Mouse (Mus musculus): ENCODE results near the gene Sh3rf1. TPM values are rescaled to one million over a fixed set of nuclear protein-coding genes. Genes with fewer than 3 reads are reported as not detected.

Sh3rf1 gene
- polyA plus RNA-seq, 1 experiment from 2014 or later: 20.8 TPM

- ATAC-seq (ENCODE audit: low FRiP score): no peak
- Histone ChIP-seq H3K9me3 (replicated peaks) (no peaks in the 10 kb centered on the region), H3K27ac (replicated peaks) (no peak overlapping the region), H3K4me2 (no peak overlapping the region), H3K4me1 (no peaks in the 10 kb centered on the region), H3K4me3 (replicated peaks) (no peak overlapping the region), H3K27me3 (replicated peaks) (no peaks in the 10 kb centered on the region), H3K9ac (replicated peaks) (no peak overlapping the region), H3K36me3 (no peaks in the 10 kb centered on the region)
- 91% methylated on average over 5 of the region's 5 CpGs for WGBS
These were observed 20.4 kb upstream of the Sh3rf1 start for GRCm38 (mm10) chr8:61203035-61203826.

GRCm38 (mm10) chr8:61206876-61207275, 16.8 kb upstream of the Sh3rf1 start:
- Histone ChIP-seq H3K9ac (replicated peaks) (no peak overlapping the region), H3K27ac (replicated peaks) (no peak overlapping the region), H3K4me1 (no peaks in the 10 kb centered on the region), H3K36me3 (no peaks in the 10 kb centered on the region), H3K4me2 (no peak overlapping the region), H3K4me3 (replicated peaks) (no peak overlapping the region), H3K9me3 (replicated peaks) (no peaks in the 10 kb centered on the region), H3K27me3 (replicated peaks) (no peaks in the 10 kb centered on the region)
- no peak for ATAC-seq (ENCODE audit: low FRiP score)
- 86% methylated on average over 2 of the region's 2 CpGs for WGBS

- no peak overlapping the region for H3K27ac ChIP-seq (replicated peaks)
- WGBS: 50% methylated on average over 4 of the region's 4 CpGs
- no peak overlapping the region for H3K9ac ChIP-seq (replicated peaks)
- no peak for ATAC-seq (ENCODE audit: low FRiP score)
- no peaks in the 10 kb centered on the region for H3K27me3 ChIP-seq (replicated peaks)
- no peak overlapping the region for H3K4me3 ChIP-seq (replicated peaks)
- no peaks in the 10 kb centered on the region for H3K4me1 ChIP-seq
- H3K9me3 ChIP-seq (replicated peaks): no peaks in the 10 kb centered on the region
- H3K36me3 ChIP-seq: no peaks in the 10 kb centered on the region
- no peak overlapping the region for H3K4me2 ChIP-seq
These were observed 16.0 kb upstream of the Sh3rf1 start for GRCm38 (mm10) chr8:61207636-61208035.

GRCm38 (mm10) chr8:61208719-61209118, 15.0 kb upstream of the Sh3rf1 start:
- 86% methylated on average over 9 of the region's 9 CpGs for WGBS
- H3K4me3 ChIP-seq (replicated peaks): no peak overlapping the region
- no peak overlapping the region for H3K27ac ChIP-seq (replicated peaks)
- no peaks in the 10 kb centered on the region for H3K9me3 ChIP-seq (replicated peaks)
- no peak for ATAC-seq (ENCODE audit: low FRiP score)
- no peaks in the 10 kb centered on the region for H3K27me3 ChIP-seq (replicated peaks)
- no peaks in the 10 kb centered on the region for H3K36me3 ChIP-seq
- no peak overlapping the region for H3K9ac ChIP-seq (replicated peaks)
- H3K4me2 ChIP-seq: no peak overlapping the region
- H3K4me1 ChIP-seq: no peaks in the 10 kb centered on the region

GRCm38 (mm10) chr8:61210836-61211235, 12.8 kb upstream of the Sh3rf1 start:
- no peaks in the 10 kb centered on the region for H3K4me1 ChIP-seq
- ATAC-seq (ENCODE audit: low FRiP score): no peak
- H3K4me2 ChIP-seq: no peak overlapping the region
- H3K36me3 ChIP-seq: no peaks in the 10 kb centered on the region
- 85% methylated on average over 8 of the region's 8 CpGs for WGBS
- no peaks in the 10 kb centered on the region for H3K9me3 ChIP-seq (replicated peaks)
- no peak overlapping the region for H3K9ac ChIP-seq (replicated peaks)
- H3K27me3 ChIP-seq (replicated peaks): no peaks in the 10 kb centered on the region
- H3K27ac ChIP-seq (replicated peaks): no peak overlapping the region
- no peak overlapping the region for H3K4me3 ChIP-seq (replicated peaks)

- 44% methylated on average over 5 of the region's 5 CpGs for WGBS
- H3K4me3 ChIP-seq (replicated peaks): no peak overlapping the region
- ATAC-seq (ENCODE audit: low FRiP score): no peak
These were observed 8.4 kb upstream of the Sh3rf1 start for GRCm38 (mm10) chr8:61215081-61215819.

GRCm38 (mm10) chr8:61217017-61217416, 6.7 kb upstream of the Sh3rf1 start:
- Histone ChIP-seq H3K9ac (replicated peaks) (no peak overlapping the region), H3K27ac (replicated peaks) (no peak overlapping the region), H3K4me2 (no peak overlapping the region), H3K27me3 (replicated peaks) (no peaks in the 10 kb centered on the region), H3K4me3 (replicated peaks) (no peak overlapping the region), H3K4me1 (0 out of 2 replicates have a peak, but pooled peaks cover 2% of the 10 kb centered on the region), H3K36me3 (no peaks in the 10 kb centered on the region), H3K9me3 (replicated peaks) (no peaks in the 10 kb centered on the region)
- WGBS: 44% methylated on average over 3 of the region's 3 CpGs
- ATAC-seq (ENCODE audit: low FRiP score): no peak

More at GRCm38 (mm10) chr8:61215081-61215819, 8.4 kb upstream of the Sh3rf1 start:
- 0 out of 2 replicates have a peak, but pooled peaks cover 2% of the 10 kb centered on the region for H3K4me1 ChIP-seq
- no peak overlapping the region for H3K4me2 ChIP-seq
- H3K9me3 ChIP-seq (replicated peaks): no peaks in the 10 kb centered on the region
- H3K27ac ChIP-seq (replicated peaks): no peak overlapping the region
- no peak overlapping the region for H3K9ac ChIP-seq (replicated peaks)
- no peaks in the 10 kb centered on the region for H3K27me3 ChIP-seq (replicated peaks)
- no peaks in the 10 kb centered on the region for H3K36me3 ChIP-seq

GRCm38 (mm10) chr8:61217426-61217825, 6.2 kb upstream of the Sh3rf1 start:
- Histone ChIP-seq H3K27ac (replicated peaks) (no peak overlapping the region), H3K27me3 (replicated peaks) (no peaks in the 10 kb centered on the region), H3K4me1 (0 out of 2 replicates have a peak, but pooled peaks cover 2% of the 10 kb centered on the region), H3K9ac (replicated peaks) (no peak overlapping the region), H3K4me2 (no peak overlapping the region), H3K4me3 (replicated peaks) (no peak overlapping the region), H3K9me3 (replicated peaks) (no peaks in the 10 kb centered on the region), H3K36me3 (no peaks in the 10 kb centered on the region)
- no peak for ATAC-seq (ENCODE audit: low FRiP score)
- 80% methylated on average over 8 of the region's 8 CpGs for WGBS

- WGBS: 100% methylated on average over 2 of the region's 2 CpGs
These were observed 5.2 kb upstream of the Sh3rf1 start for GRCm38 (mm10) chr8:61218439-61218838.

GRCm38 (mm10) chr8:61223283-61223682, 389 bp upstream of the Sh3rf1 start:
- 29% methylated on average over 5 of the region's 5 CpGs for WGBS
- Histone ChIP-seq H3K27me3 (replicated peaks) (no peaks in the 10 kb centered on the region), H3K27ac (replicated peaks) (peak overlapping the region; percentile 83), H3K4me2 (peak overlapping the region; percentile 85), H3K9me3 (replicated peaks) (no peaks in the 10 kb centered on the region), H3K4me3 (replicated peaks) (peak overlapping the region; percentile 62), H3K36me3 (no peaks in the 10 kb centered on the region), H3K9ac (replicated peaks) (peak overlapping the region; percentile 66), H3K4me1 (peaks cover 32% of the 10 kb centered on the region)
- ATAC-seq (ENCODE audit: low FRiP score): no peak

More at GRCm38 (mm10) chr8:61218439-61218838, 5.2 kb upstream of the Sh3rf1 start:
- no peak overlapping the region for H3K9ac ChIP-seq (replicated peaks)
- H3K4me2 ChIP-seq: no peak overlapping the region
- H3K27me3 ChIP-seq (replicated peaks): no peaks in the 10 kb centered on the region
- H3K27ac ChIP-seq (replicated peaks): no peak overlapping the region
- H3K36me3 ChIP-seq: no peaks in the 10 kb centered on the region
- no peak for ATAC-seq (ENCODE audit: low FRiP score)
- peaks cover 6% of the 10 kb centered on the region; the same call in 1 of the 2 replicates for H3K4me1 ChIP-seq
- no peak overlapping the region for H3K4me3 ChIP-seq (replicated peaks)
- H3K9me3 ChIP-seq (replicated peaks): no peaks in the 10 kb centered on the region

GRCm38 (mm10) chr8:61224380-61225092, 864 bp downstream of the Sh3rf1 start:
- Histone ChIP-seq H3K4me1 (peaks cover 41% of the 10 kb centered on the region), H3K36me3 (no peaks in the 10 kb centered on the region), H3K4me3 (replicated peaks) (peak overlapping the region; percentile 62), H3K27me3 (replicated peaks) (no peaks in the 10 kb centered on the region), H3K9ac (replicated peaks) (peak overlapping the region; percentile 66), H3K4me2 (peak overlapping the region; percentile 85), H3K9me3 (replicated peaks) (no peaks in the 10 kb centered on the region), H3K27ac (replicated peaks) (peak overlapping the region; percentile 83)
- peak; percentile 80 for ATAC-seq (ENCODE audit: low FRiP score)
- WGBS: 2% methylated on average over 24 of the region's 41 CpGs
